Mouse (Mus musculus) embryonic fibroblast, embryonic 13.5 days (primary cell): ENCODE data around the gene Basp1.
"Not testable (repeated sequence)": the region's sequence is repeated elsewhere in the genome, so short reads cannot be mapped to it uniquely, and the experiment has no call there.

Experiments used
- CTCF ChIP-seq: IDR thresholded peaks from 2 replicates; pipeline ENCODE4 v1.5.1; 2011; ENCODE audit warnings: mild to moderate bottlenecking, control low read depth, low read length, moderate library complexity, borderline replicate concordance; ENCODE audit not compliant: insufficient read depth
- POLR2A ChIP-seq: IDR thresholded peaks from 2 replicates; pipeline ENCODE4 v1.6.1; 2011; ENCODE audit warnings: low read depth, mild to moderate bottlenecking, control low read depth, low read length, moderate library complexity

GRCm38 (mm10) chr15:25463076-25463475 is 49.5 kb upstream of the Basp1 start:
- not testable (repeated sequence) for TF ChIP-seq POLR2A, CTCF
